Mouse (Mus musculus): ENCODE measurements around the gene Pacs2.

DNA sequence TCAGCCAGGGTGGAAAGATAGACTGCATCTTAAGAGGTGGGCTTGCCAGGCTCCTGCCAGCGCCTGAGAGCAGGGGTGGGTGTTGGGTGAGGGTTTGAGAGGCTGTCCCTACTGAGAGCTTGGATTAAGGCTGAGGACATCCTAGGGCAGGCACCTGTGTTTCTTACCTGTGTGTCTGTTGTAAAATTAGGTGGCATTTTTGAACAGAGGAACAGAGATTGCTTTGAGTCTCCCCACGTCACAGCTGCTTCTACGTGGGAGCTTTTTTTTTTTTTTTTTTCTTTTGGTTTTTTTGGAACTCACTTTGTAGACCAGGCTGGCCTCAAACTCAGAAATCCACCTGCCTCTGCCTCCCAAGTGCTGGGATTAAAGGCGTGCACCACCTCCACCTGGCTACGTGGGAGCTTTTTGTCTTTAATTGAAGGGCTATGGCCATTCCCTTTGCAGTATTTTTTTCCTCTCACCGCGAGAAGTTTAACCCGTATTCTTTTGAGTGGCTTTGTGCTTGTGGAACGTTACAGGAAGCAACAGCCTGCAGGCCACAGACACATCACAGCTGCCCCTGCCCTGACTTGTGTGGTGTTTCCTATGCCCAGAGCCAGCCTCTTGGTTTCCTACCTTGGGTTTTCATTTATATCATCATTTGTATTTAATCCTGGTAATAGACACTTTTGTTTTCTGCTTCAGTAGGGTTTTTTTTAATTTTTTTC lies 87.1 kb downstream of the Pacs2 start:
- TF ChIP-seq MAFK (IDR thresholded peaks at IDR 0.05; ENCODE audit: insufficient read depth, low read depth, low read length) (no peak), CHD2 (IDR thresholded peaks at IDR 0.05; ENCODE audit: low read depth, low read length) (no peak)
